Mouse (Mus musculus) olfactory bulb, adult 2 months (tissue): ENCODE measurements around the gene Heatr9. TPM values are rescaled to one million over a fixed set of nuclear protein-coding genes. Genes with fewer than 3 reads are reported as not detected.

Source experiments
- H3K27ac ChIP-seq: fragments of 200-500 bp; 2 replicates; pipeline ENCODE4 v1.5.1; 2012; ENCODE audit warnings: low read depth, low read length; ENCODE audit not compliant: insufficient read depth
- H3K4me1 ChIP-seq: fragments of 200-500 bp; 2 replicates; pipeline ENCODE4 v1.6.1; 2012; ENCODE audit warnings: low read length; ENCODE audit not compliant: control insufficient read depth, insufficient read depth
- H3K4me3 ChIP-seq: fragments of 200-500 bp; 2 replicates; pipeline ENCODE4 v1.5.1; 2012; ENCODE audit warnings: mild to moderate bottlenecking, low read depth, low read length, moderate library complexity; ENCODE audit not compliant: insufficient read depth
- CTCF ChIP-seq: fragments of 200-500 bp; IDR thresholded peaks from 2 replicates; pipeline ENCODE4 v1.5.1; 2012; ENCODE audit warnings: low read depth, mild to moderate bottlenecking, low read length, moderate library complexity; ENCODE audit not compliant: insufficient read depth
- POLR2A ChIP-seq: fragments of 200-500 bp; IDR thresholded peaks from 2 replicates; pipeline ENCODE4 v1.6.1; 2012; ENCODE audit warnings: mild to moderate bottlenecking, low read depth, low read length, moderate library complexity; ENCODE audit not compliant: insufficient read depth
- WGBS: fragments of 180-500 bp; shearing (Covaris S2); methylation state at CpG from one replicate; pipeline ENCODE4 v1.1.7; 2018; 5-methylcytosine and 5-hydroxymethylcytosine counted together
- polyA plus RNA-seq: library from polyadenylated mRNA; stranded (reverse); fragments of >200 nt; gene quantifications from 2 replicates; pipeline ENCODE4 v1.2.4, GENCODE M21; 2012; ENCODE audit warnings: low replicate concordance; ENCODE audit not compliant: missing spikeins, insufficient read depth, insufficient read length

The Heatr9 gene
- polyA plus RNA-seq, 1 experiment: not detected

DNA sequence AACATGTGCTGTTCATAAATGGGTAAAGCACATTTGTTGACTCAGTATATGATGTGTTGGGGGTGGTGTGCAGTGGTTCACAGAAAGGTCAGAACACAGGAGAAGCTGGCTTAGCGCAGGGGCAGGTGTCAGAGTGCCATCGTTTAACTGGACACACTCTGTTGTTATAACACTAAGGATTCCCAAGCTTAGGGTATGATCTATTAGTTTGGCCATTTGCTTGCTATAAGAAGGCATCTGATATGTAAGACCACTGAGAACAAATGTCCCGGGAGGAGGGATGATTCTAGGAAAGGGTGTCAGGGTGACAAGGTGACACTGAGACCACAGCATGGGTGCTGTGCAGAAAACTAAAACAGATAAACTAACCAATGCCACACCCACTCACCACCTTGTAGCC is 14.9 kb upstream of the Heatr9 start:
- TF ChIP-seq CTCF (no peak), POLR2A (no peak)
- H3K4me3 ChIP-seq: no peak overlapping the region
- WGBS: 91% methylated on average over 3 of the region's 3 CpGs
- no peak overlapping the region for H3K27ac ChIP-seq
- peaks cover 3% of the 10 kb centered on the region; the same call in 1 of the 2 replicates for H3K4me1 ChIP-seq

DNA sequence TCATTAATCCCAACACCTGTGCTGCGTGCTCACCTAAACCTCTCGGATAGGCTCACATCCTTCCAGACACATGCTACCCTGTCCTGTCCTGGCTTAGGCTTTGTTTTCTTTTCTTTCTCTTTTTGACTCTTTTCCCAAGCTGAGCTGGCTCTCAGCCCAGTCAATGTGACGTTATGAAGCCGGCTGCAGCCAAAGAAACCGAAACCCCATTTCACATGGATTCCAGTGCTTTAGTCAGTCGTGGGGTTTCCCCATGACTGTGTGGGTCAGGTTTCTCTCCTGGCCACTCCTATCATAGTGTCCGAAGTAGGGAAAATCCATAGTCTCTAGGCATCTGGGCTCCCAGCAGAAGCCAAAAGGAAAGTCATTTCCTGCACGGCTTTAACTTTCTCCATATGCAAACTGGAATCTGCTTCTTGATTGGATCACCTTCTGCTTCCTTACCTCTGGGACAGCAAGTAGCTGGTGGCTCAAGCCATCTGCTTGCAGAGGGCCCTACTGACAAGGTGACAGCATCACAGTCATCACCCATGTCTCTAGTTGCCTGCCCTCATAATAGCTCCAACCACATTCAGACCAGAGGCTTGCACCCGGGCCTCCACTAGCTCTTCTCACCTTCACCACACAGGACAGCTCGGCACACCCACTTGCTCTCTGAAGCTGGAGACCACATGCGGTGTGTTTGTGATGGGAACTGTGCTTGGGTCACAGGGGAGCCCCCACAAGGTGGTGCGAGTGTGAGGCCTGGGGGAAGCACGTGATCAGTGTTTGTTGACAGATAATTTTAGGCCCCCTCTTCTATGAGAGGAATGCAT is 12.8 kb upstream of the Heatr9 start:
- 39% methylated on average over 13 of the region's 13 CpGs for WGBS
- Histone ChIP-seq H3K27ac (no peak overlapping the region), H3K4me1 (peaks cover 3% of the 10 kb centered on the region; the same call in 1 of the 2 replicates), H3K4me3 (no peak overlapping the region)
- TF ChIP-seq POLR2A: no peak
- no peak for TF ChIP-seq CTCF

DNA sequence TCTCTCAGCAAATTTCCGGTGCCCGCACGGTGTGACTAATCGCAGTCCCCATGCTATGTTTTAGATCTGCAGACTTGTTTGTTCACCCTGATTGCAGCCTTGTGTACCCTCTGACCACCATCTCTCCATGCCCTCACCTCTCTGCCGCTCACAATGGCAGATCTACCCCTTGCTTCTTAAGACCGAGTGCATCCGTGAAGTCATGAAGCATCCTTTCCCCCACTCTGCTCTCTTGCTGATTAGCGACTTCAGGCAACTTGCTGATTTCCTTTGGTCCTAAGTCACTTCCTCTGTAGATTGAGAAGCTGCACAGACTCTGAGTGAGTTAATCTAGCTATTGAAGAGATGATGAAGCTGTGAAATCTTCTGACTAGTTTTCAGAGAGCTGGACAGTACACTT is 12.2 kb upstream of the Heatr9 start:
- no peak overlapping the region for H3K27ac ChIP-seq
- 74% methylated on average over 8 of the region's 8 CpGs for WGBS
- no peak overlapping the region for H3K4me3 ChIP-seq
- peaks cover 6% of the 10 kb centered on the region; the same call in 1 of the 2 replicates for H3K4me1 ChIP-seq
- no peak for TF ChIP-seq POLR2A
- no peak for TF ChIP-seq CTCF

DNA sequence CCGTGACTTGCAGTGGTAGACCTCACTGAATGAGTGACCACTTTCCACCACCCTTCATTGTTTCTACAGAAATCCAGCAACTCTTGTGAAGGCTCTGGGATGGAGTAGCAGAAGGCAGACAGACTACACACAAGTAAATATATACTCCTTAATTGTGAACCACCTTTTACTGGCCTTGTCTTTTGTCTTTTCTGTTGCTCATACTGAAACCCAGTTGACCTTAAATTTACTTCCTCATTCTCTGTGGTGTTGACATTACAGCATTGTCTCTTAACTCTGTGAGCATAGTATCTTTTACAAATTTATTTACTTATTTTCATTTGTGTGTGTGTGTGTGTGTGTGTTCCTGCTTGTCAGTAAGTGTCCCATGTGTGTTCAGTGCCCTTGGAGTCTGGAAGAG is 11.2 kb upstream of the Heatr9 start:
- 100% methylated on average over 1 of the region's 1 CpGs for WGBS
- H3K27ac ChIP-seq: no peak overlapping the region
- TF ChIP-seq CTCF (no peak), POLR2A (no peak)

DNA sequence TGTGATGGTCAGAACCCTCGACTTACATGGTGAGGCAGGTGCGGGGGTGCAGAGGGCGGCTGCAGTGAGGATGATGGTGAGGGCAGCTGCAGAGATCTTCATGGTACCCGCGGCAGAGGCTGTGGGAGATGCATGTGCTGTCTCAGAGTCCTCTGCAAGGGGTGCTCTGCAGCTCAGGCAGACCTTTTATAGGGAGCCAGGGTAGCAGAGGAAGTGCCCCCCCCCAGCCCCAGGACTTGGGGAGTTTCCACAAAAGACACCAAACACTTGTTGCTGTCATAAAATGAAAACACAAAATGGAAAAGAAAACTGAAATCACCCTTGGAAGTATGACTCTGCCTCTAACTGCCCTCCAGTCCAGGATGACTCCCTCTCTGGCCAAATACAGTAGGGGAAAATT is 8.4 kb upstream of the Heatr9 start, which contains the start of gene Ccl5:
Gene Ccl5 (minus strand): TSS at position 159 of the 400 bp plus-strand sequence.
- WGBS: 92% methylated on average over 5 of the region's 5 CpGs
- Histone ChIP-seq H3K4me1 (peaks cover 6% of the 10 kb centered on the region; the same call in 1 of the 2 replicates), H3K27ac (no peak within 1 kb of the TSS), H3K4me3 (no peak within 1 kb of the TSS)
- TF ChIP-seq CTCF: no peak
- no peak for TF ChIP-seq POLR2A

More for the DNA sequence above, 11.2 kb upstream of the Heatr9 start:
- Histone ChIP-seq H3K4me3 (no peak overlapping the region), H3K4me1 (peaks cover 6% of the 10 kb centered on the region; the same call in 1 of the 2 replicates)

DNA sequence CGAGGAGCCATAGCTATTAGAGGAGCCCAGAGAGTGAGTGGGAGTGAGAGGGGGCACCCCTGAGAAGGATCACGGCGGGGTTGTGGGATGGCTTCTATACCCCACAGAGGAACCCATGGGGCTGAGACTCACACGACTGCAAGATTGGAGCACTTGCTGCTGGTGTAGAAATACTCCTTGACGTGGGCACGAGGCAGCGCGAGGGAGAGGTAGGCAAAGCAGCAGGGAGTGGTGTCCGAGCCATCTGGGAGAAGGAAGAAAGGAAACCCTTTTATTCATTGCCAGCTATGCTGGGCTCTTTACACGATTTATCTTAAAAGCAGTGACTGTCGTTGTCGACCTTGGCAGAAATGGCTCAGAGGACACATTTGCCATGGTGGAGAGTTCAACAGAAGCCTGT is 7.0 kb upstream of the Heatr9 start:
- WGBS: 68% methylated on average over 12 of the region's 12 CpGs
- Histone ChIP-seq H3K27ac (no peak overlapping the region), H3K4me1 (peaks cover 3% of the 10 kb centered on the region; the same call in 1 of the 2 replicates), H3K4me3 (no peak overlapping the region)
- TF ChIP-seq POLR2A (no peak), CTCF (no peak)

DNA sequence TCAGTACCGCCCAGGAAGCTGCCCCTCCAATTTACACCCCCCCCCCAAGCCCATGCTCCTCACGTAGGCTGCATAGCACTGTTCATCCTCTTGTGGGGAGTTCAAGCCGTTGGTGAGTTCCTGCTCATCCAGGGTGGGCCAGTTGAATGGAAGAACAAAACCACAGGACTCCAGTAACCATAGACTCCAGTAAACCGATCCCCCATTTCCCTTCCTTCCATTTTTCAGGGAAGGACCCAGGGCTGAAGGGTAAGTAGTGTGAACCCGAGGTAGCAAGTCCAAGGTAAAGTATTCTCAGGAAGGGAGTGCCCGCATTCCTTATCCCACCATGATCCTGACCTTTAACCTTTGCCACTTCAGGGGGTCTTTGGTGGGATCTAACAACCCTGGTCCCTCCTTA is 3.6 kb downstream of the Heatr9 start:
- Histone ChIP-seq H3K4me3 (no peak overlapping the region), H3K27ac (no peak overlapping the region), H3K4me1 (no peaks in the 10 kb centered on the region)
- TF ChIP-seq CTCF (no peak), POLR2A (no peak)
- 77% methylated on average over 6 of the region's 6 CpGs for WGBS

DNA sequence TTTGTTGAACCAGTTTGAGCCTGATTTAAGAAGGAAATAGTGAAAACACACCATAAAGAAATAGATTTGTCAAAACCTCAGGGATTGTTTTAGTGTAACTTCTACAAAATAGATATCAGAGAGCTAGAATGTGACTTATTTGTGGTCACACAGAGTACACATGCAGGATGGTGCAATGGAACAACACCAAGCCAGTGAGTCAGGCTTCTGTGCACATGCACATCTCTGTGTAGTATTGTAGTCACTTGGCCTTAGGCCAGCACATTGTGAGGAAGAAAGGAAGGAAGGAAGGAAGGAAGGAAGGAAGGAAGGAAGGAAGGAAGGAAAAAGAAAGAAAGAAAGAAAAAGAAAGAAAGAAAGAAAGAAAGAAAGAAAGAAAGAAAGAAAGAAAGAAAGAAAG is 4.8 kb downstream of the Heatr9 start:
- Histone ChIP-seq H3K27ac (no peak overlapping the region), H3K4me1 (no peaks in the 10 kb centered on the region)

DNA sequence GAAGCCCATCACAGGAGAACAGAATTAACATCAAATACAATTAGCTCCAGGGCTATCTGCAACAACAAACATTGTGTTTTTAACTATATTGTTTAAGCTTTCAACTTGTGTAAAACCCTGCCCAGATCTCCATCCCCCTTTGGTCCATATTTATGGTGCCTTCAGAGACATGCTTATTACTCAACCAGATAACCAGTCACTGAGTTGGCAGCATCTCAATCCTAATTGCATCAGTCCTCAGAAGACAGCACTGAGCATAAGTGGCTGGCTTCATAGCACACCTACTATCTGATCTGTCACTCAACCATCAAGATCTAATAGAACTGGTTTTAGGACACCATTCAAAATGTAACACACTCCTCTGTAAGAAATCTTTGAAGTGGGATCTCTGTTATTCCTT is 12.5 kb downstream of the Heatr9 start:
- Histone ChIP-seq H3K27ac (no peak overlapping the region), H3K4me3 (no peak overlapping the region), H3K4me1 (no peaks in the 10 kb centered on the region)
- TF ChIP-seq POLR2A: no peak
- TF ChIP-seq CTCF: no peak

More for the DNA sequence above, 4.8 kb downstream of the Heatr9 start:
- H3K4me3 ChIP-seq: no peak overlapping the region
- TF ChIP-seq POLR2A (no peak), CTCF (no peak)
